In the genomic region with DNA sequence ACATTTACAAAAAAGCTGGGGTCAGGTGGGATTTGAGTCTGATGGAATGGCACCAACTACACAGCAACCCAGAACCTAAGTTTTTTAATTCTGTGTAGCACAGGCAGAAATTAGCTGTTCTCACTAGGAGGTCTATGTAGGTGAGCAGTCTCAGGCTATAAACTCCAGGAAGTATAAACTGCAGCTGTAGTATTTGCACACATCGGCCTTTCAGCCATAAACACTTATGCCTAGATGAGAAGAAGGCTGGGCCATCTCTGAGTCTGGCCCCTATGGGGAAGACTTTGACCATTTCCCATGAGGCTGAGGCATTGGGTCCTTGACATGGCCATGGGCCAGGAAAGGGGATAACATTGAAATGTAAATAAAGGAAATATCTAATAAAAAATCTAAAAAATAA, we compare ENCODE assay signal across 27 mouse cellular contexts.
"Had no signal": no experiment of that assay in that cellular context is flagged by ENCODE, and none has a peak within 500 bp of the region (broad histone marks: within the 10 kb centered on the region; RNA-seq: fewer than 3 reads in every experiment).

No protein-coding gene starts in this region.

- H3K27ac ChIP-seq: embryonic facial prominence, embryonic 10.5 days; embryonic facial prominence, embryonic 12.5 days; embryonic facial prominence, embryonic 13.5 days; embryonic facial prominence, embryonic 15.5 days; forebrain, embryonic 10.5 days; forebrain, embryonic 12.5 days; forebrain, embryonic 13.5 days; forebrain, embryonic 15.5 days; gastrocnemius, adult 2 months; heart, adult 2 months had no signal

- H3K9ac ChIP-seq: embryonic facial prominence, embryonic 12.5 days; embryonic facial prominence, embryonic 13.5 days; embryonic facial prominence, embryonic 15.5 days; forebrain, embryonic 12.5 days; forebrain, embryonic 13.5 days; forebrain, embryonic 15.5 days; forebrain, postnatal 0 days had no signal

- H3K9me3 ChIP-seq: embryonic facial prominence, embryonic 10.5 days; embryonic facial prominence, embryonic 12.5 days; embryonic facial prominence, embryonic 13.5 days; embryonic facial prominence, embryonic 15.5 days; forebrain, embryonic 10.5 days; forebrain, embryonic 12.5 days; forebrain, embryonic 13.5 days; forebrain, embryonic 15.5 days had no signal

- H3K4me2 ChIP-seq: embryonic facial prominence, embryonic 12.5 days; embryonic facial prominence, embryonic 13.5 days; embryonic facial prominence, embryonic 15.5 days; forebrain, embryonic 12.5 days; forebrain, embryonic 13.5 days; forebrain, embryonic 15.5 days had no signal

- ATAC-seq: forebrain, embryonic 13.5 days; forebrain, embryonic 15.5 days; forebrain, embryonic 16.5 days; forebrain, postnatal 0 days had no signal

- H3K4me1 ChIP-seq: embryonic facial prominence, embryonic 10.5 days; embryonic facial prominence, embryonic 12.5 days; embryonic facial prominence, embryonic 13.5 days; embryonic facial prominence, embryonic 15.5 days; forebrain, embryonic 10.5 days; forebrain, embryonic 12.5 days; forebrain, embryonic 13.5 days; forebrain, embryonic 15.5 days had no signal

- H3K27me3 ChIP-seq: embryonic facial prominence, embryonic 12.5 days; embryonic facial prominence, embryonic 13.5 days; embryonic facial prominence, embryonic 15.5 days; forebrain, embryonic 12.5 days; forebrain, embryonic 13.5 days; forebrain, embryonic 15.5 days had no signal

- DNase-seq: cerebellum, adult 2 months; cerebellum, adult 8-10 months; cerebellum, adult 9-11 months; cerebellum, postnatal 10 days; cerebellum, postnatal 14 days; cerebellum, postnatal 25 days; cerebellum, postnatal 36 days; embryo, embryonic 11 days; forebrain, postnatal 0 days; gastrocnemius, adult 2 months; gastrocnemius, postnatal 10 days; gastrocnemius, postnatal 14 days; gastrocnemius, postnatal 25 days; gastrocnemius, postnatal 36 days; heart, adult 11 months; heart, adult 18-20 months; heart, adult 2 months had no signal

- H3K4me3 ChIP-seq: embryonic facial prominence, embryonic 10.5 days; embryonic facial prominence, embryonic 12.5 days; embryonic facial prominence, embryonic 13.5 days; embryonic facial prominence, embryonic 15.5 days; erythroblast, embryonic 14.5 days; forebrain, embryonic 10.5 days; forebrain, embryonic 12.5 days; forebrain, embryonic 13.5 days; forebrain, embryonic 15.5 days; gastrocnemius, adult 2 months; heart, adult 2 months had no signal

- H3K36me3 ChIP-seq: embryonic facial prominence, embryonic 10.5 days; embryonic facial prominence, embryonic 12.5 days; embryonic facial prominence, embryonic 13.5 days; embryonic facial prominence, embryonic 15.5 days; forebrain, embryonic 10.5 days; forebrain, embryonic 12.5 days; forebrain, embryonic 15.5 days had no signal
